Mouse (Mus musculus): ENCODE measurements around the gene Rab30.

- no peak for TF ChIP-seq CTCF (conservative IDR thresholded peaks at IDR 0.05 in 1 of 2, IDR thresholded peaks at IDR 0.05 in 1 of 2; ENCODE audit: low read depth in 2 of 2, low read length in 2 of 2)
- TF ChIP-seq ETS1 (conservative IDR thresholded peaks at IDR 0.05; ENCODE audit: low read depth, low read length), result no peak
- no peak for TF ChIP-seq E2F4 (IDR thresholded peaks at IDR 0.05; ENCODE audit: insufficient replicate concordance, low read depth, low read length)
- no peak for TF ChIP-seq ELF1 (IDR thresholded peaks at IDR 0.05; ENCODE audit: low read depth, low read length)
- TF ChIP-seq USF1 (IDR thresholded peaks at IDR 0.05; ENCODE audit: low read depth, low read length), result no peak
- TF ChIP-seq NELFE (IDR thresholded peaks at IDR 0.05; ENCODE audit: low read depth, low read length), result no peak
Measured at GRCm38 (mm10) chr7:92779058-92779457, 37.7 kb downstream of the Rab30 start.
